Mouse (Mus musculus): Measurements from ENCODE around the gene Sept9.

Gene Sept9

GRCm38 (mm10) chr11:117266906-117267721 is 67.7 kb downstream of the Sept9 start:
- peak; percentile 69 for DNase-seq

GRCm38 (mm10) chr11:117267828-117268227 is 68.4 kb downstream of the Sept9 start:
- DNase-seq, result no peak

GRCm38 (mm10) chr11:117268304-117268956 is 69.0 kb downstream of the Sept9 start:
- DNase-seq, result no peak

GRCm38 (mm10) chr11:117269053-117269702 is 69.7 kb downstream of the Sept9 start:
- DNase-seq, result no peak

- DNase-seq, result peak; percentile 65
Observed at GRCm38 (mm10) chr11:117269946-117270345, 70.5 kb downstream of the Sept9 start.

GRCm38 (mm10) chr11:117274973-117275372 is 75.5 kb downstream of the Sept9 start:
- DNase-seq, result no peak

- peak; percentile 81 for DNase-seq
Observed at GRCm38 (mm10) chr11:117275999-117276398, 76.5 kb downstream of the Sept9 start.

GRCm38 (mm10) chr11:117276946-117277345 is 77.5 kb downstream of the Sept9 start:
- DNase-seq, result no peak

GRCm38 (mm10) chr11:117278113-117278512 is 78.7 kb downstream of the Sept9 start:
- DNase-seq, result no peak

GRCm38 (mm10) chr11:117278514-117278913 is 79.1 kb downstream of the Sept9 start:
- peak; percentile 25 for DNase-seq

- no peak for DNase-seq
Observed at GRCm38 (mm10) chr11:117279993-117280392, 80.5 kb downstream of the Sept9 start.

- DNase-seq, result no peak
Observed at GRCm38 (mm10) chr11:117283048-117283888, 83.8 kb downstream of the Sept9 start.

- no peak for DNase-seq
Observed at GRCm38 (mm10) chr11:117283889-117284450, 84.5 kb downstream of the Sept9 start.

GRCm38 (mm10) chr11:117284721-117285605 is 85.5 kb downstream of the Sept9 start:
- no peak for DNase-seq

- DNase-seq, result no peak
Observed at GRCm38 (mm10) chr11:117285606-117285931, 86.1 kb downstream of the Sept9 start.

- DNase-seq, result no peak
Observed at GRCm38 (mm10) chr11:117287792-117288191, 88.3 kb downstream of the Sept9 start.

GRCm38 (mm10) chr11:117288765-117289164 is 89.3 kb downstream of the Sept9 start:
- DNase-seq, result no peak

- no peak for DNase-seq
Observed at GRCm38 (mm10) chr11:117291271-117292059, 92.0 kb downstream of the Sept9 start.

- DNase-seq, result no peak
Observed at GRCm38 (mm10) chr11:117292446-117292845, 93.0 kb downstream of the Sept9 start.

GRCm38 (mm10) chr11:117295266-117295665 is 95.8 kb downstream of the Sept9 start:
- DNase-seq, result no peak

- DNase-seq, result no peak
Observed at GRCm38 (mm10) chr11:117296116-117296499, 96.6 kb downstream of the Sept9 start.

Data from lung, postnatal 36 days (tissue).